Mouse (Mus musculus): ENCODE data around the gene Rbm44.

- TF ChIP-seq USF1 (IDR thresholded peaks at IDR 0.05; ENCODE audit: low read depth, low read length) (no peak), ELF1 (IDR thresholded peaks at IDR 0.05; ENCODE audit: low read depth, low read length) (no peak), ZNF384 (IDR thresholded peaks at IDR 0.05; ENCODE audit: low read depth, low read length) (no peak), SMC3 (IDR thresholded peaks at IDR 0.05; ENCODE audit: low read depth, low read length) (no peak), CTCF (IDR thresholded peaks at IDR 0.05 in 2 of 3, conservative IDR thresholded peaks at IDR 0.05 in 1 of 3; ENCODE audit: control insufficient read depth in 1 of 3, insufficient read depth in 1 of 3, low read depth in 2 of 3, low read length in 3 of 3, poor library complexity in 1 of 3, severe bottlenecking in 1 of 3) (no peak), POLR2A (IDR thresholded peaks at IDR 0.05; ENCODE audit: control insufficient read depth in 1 of 2, insufficient read depth in 1 of 2, low read depth in 1 of 2, low read length in 2 of 2, poor library complexity in 1 of 2) (no peak), RCOR1 (IDR thresholded peaks at IDR 0.05; ENCODE audit: low read depth, low read length) (no peak)
These were observed 35.8 kb downstream of the Rbm44 start for GRCm38 (mm10) chr1:91180723-91181122.
